Mouse (Mus musculus) lung, adult 2 months (tissue): ENCODE measurements at regions not wholly inside any gene's neighbourhood (a gene's known extent, or its start where the extent isn't known, plus 50 kb on each side); places are given as distances from the start of the nearest gene placed in this dataset.

ENCODE experiments used
- DNase-seq: peaks from one replicate; pipeline ENCODE4 v3.0.0; 2022
- H3K4me1 ChIP-seq: fragments of 200-500 bp; 2 replicates; pipeline ENCODE4 v1.6.1; 2011; ENCODE audit warnings: low read length; ENCODE audit not compliant: control insufficient read depth, insufficient read depth
- H3K4me3 ChIP-seq: fragments of 200-500 bp; replicated peaks from 2 replicates; pipeline ENCODE3; 2011; ENCODE audit warnings: low read depth, mild to moderate bottlenecking, control low read depth, low read length; ENCODE audit errors: extremely low read depth
- CTCF ChIP-seq: fragments of 200-500 bp; IDR thresholded peaks from 2 replicates; pipeline ENCODE4 v1.5.1; 2011; ENCODE audit warnings: mild to moderate bottlenecking, low read length, control low read depth; ENCODE audit not compliant: insufficient read depth
- POLR2A ChIP-seq: fragments of 200-500 bp; IDR thresholded peaks from 2 replicates; pipeline ENCODE4 v1.6.1; 2011; ENCODE audit warnings: low read depth, mild to moderate bottlenecking, control low read depth, low read length, borderline replicate concordance; ENCODE audit errors: extremely low read depth
- WGBS: fragments of 180-500 bp; shearing (Covaris S2); methylation state at CpG from one replicate; pipeline ENCODE4 v1.1.7; 2018; 5-methylcytosine and 5-hydroxymethylcytosine counted together

GRCm38 (mm10) chr9:63851809-63852208 lies 94.0 kb upstream of the Smad3 start:
- 48% methylated on average over 12 of the region's 12 CpGs for WGBS
- Histone ChIP-seq H3K4me1 (no peaks in the 10 kb centered on the region), H3K4me3 (no peak overlapping the region)
- TF ChIP-seq CTCF, result no peak
- TF ChIP-seq POLR2A, result no peak
- DNase-seq, result no peak

- DNase-seq, result no peak
- no peaks in the 10 kb centered on the region for H3K4me1 ChIP-seq
- H3K4me3 ChIP-seq, result no peak overlapping the region
- 68% methylated on average over 2 of the region's 2 CpGs for WGBS
- TF ChIP-seq POLR2A (no peak), CTCF (no peak)
Observed at GRCm38 (mm10) chr9:63850316-63850693, 92.5 kb upstream of the Smad3 start.

- H3K4me3 ChIP-seq, result no peak overlapping the region
- 77% methylated on average over 12 of the region's 12 CpGs for WGBS
- TF ChIP-seq POLR2A (no peak), CTCF (peak; percentile 25; the same call in 1 of the 2 replicates)
- no peak for DNase-seq
- no peaks in the 10 kb centered on the region for H3K4me1 ChIP-seq
Observed at GRCm38 (mm10) chr9:63849564-63850315, 91.9 kb upstream of the Smad3 start.

GRCm38 (mm10) chr9:63843883-63844485 lies 86.2 kb upstream of the Smad3 start:
- peak; percentile 97 for TF ChIP-seq CTCF
- no peak for TF ChIP-seq POLR2A
- WGBS, result 30% methylated on average over 10 of the region's 10 CpGs
- H3K4me1 ChIP-seq, result no peaks in the 10 kb centered on the region
- peak; percentile 60 for DNase-seq
- H3K4me3 ChIP-seq, result no peak overlapping the region

- no peak overlapping the region for H3K4me3 ChIP-seq
- WGBS, result 48% methylated on average over 2 of the region's 2 CpGs
- DNase-seq, result no peak
- TF ChIP-seq POLR2A (no peak), CTCF (no peak)
- no peaks in the 10 kb centered on the region for H3K4me1 ChIP-seq
Observed at GRCm38 (mm10) chr9:63843431-63843830, 85.6 kb upstream of the Smad3 start.

GRCm38 (mm10) chr9:63841102-63841501 lies 83.3 kb upstream of the Smad3 start:
- WGBS, result 91% methylated on average over 14 of the region's 14 CpGs
- Histone ChIP-seq H3K4me1 (no peaks in the 10 kb centered on the region), H3K4me3 (no peak overlapping the region)
- no peak for DNase-seq
- no peak for TF ChIP-seq POLR2A
- no peak for TF ChIP-seq CTCF

- DNase-seq, result no peak
- TF ChIP-seq CTCF (no peak), POLR2A (no peak)
- Histone ChIP-seq H3K4me1 (no peaks in the 10 kb centered on the region), H3K4me3 (no peak overlapping the region)
- 88% methylated on average over 14 of the region's 14 CpGs for WGBS
Observed at GRCm38 (mm10) chr9:63838996-63839772, 81.4 kb upstream of the Smad3 start.

- DNase-seq, result no peak
- no peak for TF ChIP-seq POLR2A
- peak; percentile 28; the same call in 1 of the 2 replicates for TF ChIP-seq CTCF
Observed at GRCm38 (mm10) chr9:63837552-63837951, 79.8 kb upstream of the Smad3 start.

GRCm38 (mm10) chr9:63836565-63837284 lies 78.9 kb upstream of the Smad3 start:
- no peaks in the 10 kb centered on the region for H3K4me1 ChIP-seq
- no peak for DNase-seq
- no peak overlapping the region for H3K4me3 ChIP-seq
- WGBS, result 57% methylated on average over 5 of the region's 5 CpGs
- TF ChIP-seq POLR2A, result no peak
- no peak for TF ChIP-seq CTCF

More at GRCm38 (mm10) chr9:63837552-63837951, 79.8 kb upstream of the Smad3 start:
- WGBS, result 73% methylated on average over 6 of the region's 6 CpGs
- Histone ChIP-seq H3K4me3 (no peak overlapping the region), H3K4me1 (no peaks in the 10 kb centered on the region)
